Mouse (Mus musculus) midbrain, postnatal 0 days (tissue): ENCODE measurements around the gene Icam4. TPM values are rescaled to one million over a fixed set of nuclear protein-coding genes. Genes with fewer than 3 reads are reported as not detected.

Experiments used
- ATAC-seq: fragments of 200-750 bp; cut with Nextera tagmentation; 2 replicates; pipeline ENCODE4 v1.8.0; 2017; ENCODE audit warnings: moderate number of reproducible peaks, mild to moderate bottlenecking, moderate TSS enrichment, moderate library complexity; ENCODE audit not compliant: low FRiP score
- DNase-seq: peaks from one replicate; pipeline ENCODE4 v3.0.0-alpha.2; 2015; ENCODE audit warnings: low spot score
- H3K27ac ChIP-seq: fragments of 300-500 bp; sonication (generic); 2 replicates; pipeline ENCODE4 v1.5.1; 2014; ENCODE audit warnings: low read depth, mild to moderate bottlenecking, low read length, mixed read lengths
- H3K27me3 ChIP-seq: fragments of 300-500 bp; sonication (generic); 2 replicates; pipeline ENCODE4 v1.6.1; 2014; ENCODE audit warnings: low read length, control low read depth, mixed read lengths; ENCODE audit not compliant: insufficient read depth
- H3K36me3 ChIP-seq: fragments of 300-500 bp; sonication (generic); 2 replicates; pipeline ENCODE4 v1.6.1; 2014; ENCODE audit warnings: low read length, control low read depth, mixed read lengths; ENCODE audit not compliant: insufficient read depth
- H3K4me1 ChIP-seq: fragments of 300-500 bp; sonication (generic); 2 replicates; pipeline ENCODE4 v1.6.1; 2014; ENCODE audit warnings: mild to moderate bottlenecking, control low read depth, antibody characterized with exemption, low read length, mixed read lengths; ENCODE audit not compliant: insufficient read depth
- H3K4me2 ChIP-seq: fragments of 300-500 bp; sonication (generic); 2 replicates; pipeline ENCODE4 v1.6.1; 2014; ENCODE audit warnings: low read depth, mild to moderate bottlenecking, low read length, mixed read lengths; ENCODE audit not compliant: poor library complexity, severe bottlenecking
- H3K4me3 ChIP-seq: fragments of 300-500 bp; sonication (generic); 2 replicates; pipeline ENCODE4 v1.5.1; 2014; ENCODE audit warnings: low read depth, mild to moderate bottlenecking, low read length, moderate library complexity
- H3K9ac ChIP-seq: fragments of 300-500 bp; sonication (generic); replicated peaks from 2 replicates; pipeline ENCODE4 v1.6.1; 2014; ENCODE audit warnings: mild to moderate bottlenecking, low read length, moderate library complexity, mixed read lengths; ENCODE audit not compliant: poor library complexity, severe bottlenecking
- H3K9me3 ChIP-seq: fragments of 300-500 bp; sonication (generic); 2 replicates; pipeline ENCODE4 v1.6.1; 2016; ENCODE audit warnings: low read length, control low read depth
- CTCF ChIP-seq: IDR thresholded peaks from 2 replicates; pipeline ENCODE4 v1.5.1; 2016; ENCODE audit warnings: antibody characterized with exemption, mild to moderate bottlenecking
- WGBS: fragments of 180-500 bp; shearing (Covaris S2); extraction: QIAGEN DNeasy Blood & Tissue Kit; methylation state at CpG from one replicate; pipeline ENCODE4 v1.1.7; 2014; 5-methylcytosine and 5-hydroxymethylcytosine counted together
- polyA plus RNA-seq: library from polyadenylated mRNA; unstranded; fragments of >200 nt; fragmentation: Nextera tagmentation; extraction: Ambion mirVana; gene quantifications from 2 replicates; pipeline ENCODE4 v1.2.1, GENCODE M21; 2015
- total RNA-seq: library from RNA; depleted of rRNA; stranded (reverse); fragments of >200 nt; gene quantifications from 2 replicates; pipeline ENCODE4 v1.2.3, GENCODE M21; 2014

Icam4 gene
- total and polyA plus RNA-seq, 2 experiments from 2014 or later = 0.30 TPM; not detected in 1

- peaks cover 56% of the 10 kb centered on the region for H3K27me3 ChIP-seq
- H3K9me3 ChIP-seq = no peaks in the 10 kb centered on the region
- peak overlapping the region; percentile 17; the same call in 1 of the 2 replicates for H3K4me3 ChIP-seq
- H3K27ac ChIP-seq = no peak overlapping the region
- no peaks in the 10 kb centered on the region for H3K36me3 ChIP-seq
- 18% methylated on average over 9 of the region's 9 CpGs for WGBS
- H3K4me1 ChIP-seq = peaks cover 33% of the 10 kb centered on the region; the same call in 1 of the 2 replicates
- ATAC-seq (no peak), DNase-seq (no peak)
- H3K4me2 ChIP-seq = peak overlapping the region; percentile 58
- H3K9ac ChIP-seq = peak overlapping the region; percentile 36; the same call in 1 of the 2 replicates
- no peak for TF ChIP-seq CTCF
Observed at GRCm38 (mm10) chr9:21035586-21035985, 6.4 kb downstream of the Icam4 start.

GRCm38 (mm10) chr9:21036161-21036560 is 7.0 kb downstream of the Icam4 start:
- DNase-seq = no peak
- no peak overlapping the region for H3K27ac ChIP-seq
- H3K4me1 ChIP-seq = peaks cover 33% of the 10 kb centered on the region; the same call in 1 of the 2 replicates
- H3K27me3 ChIP-seq = peaks cover 56% of the 10 kb centered on the region
- H3K4me2 ChIP-seq = peak overlapping the region; percentile 58
- TF ChIP-seq CTCF = no peak
- ATAC-seq = no peak
- H3K4me3 ChIP-seq = peak overlapping the region; percentile 42
- H3K9ac ChIP-seq = no peak overlapping the region
- 14% methylated on average over 20 of the region's 20 CpGs for WGBS
- no peaks in the 10 kb centered on the region for H3K9me3 ChIP-seq
- H3K36me3 ChIP-seq = no peaks in the 10 kb centered on the region

- no peaks in the 10 kb centered on the region for H3K9me3 ChIP-seq
- 3% methylated on average over 22 of the region's 22 CpGs for WGBS
- DNase-seq (no peak), ATAC-seq (no peak)
- peak overlapping the region; percentile 58 for H3K4me2 ChIP-seq
- no peak; the same call in 1 of the 2 replicates for TF ChIP-seq CTCF
- H3K36me3 ChIP-seq = no peaks in the 10 kb centered on the region
- H3K9ac ChIP-seq = peak overlapping the region; percentile 24; the same call in 1 of the 2 replicates
- H3K4me3 ChIP-seq = peak overlapping the region; percentile 42
- H3K27me3 ChIP-seq = peaks cover 56% of the 10 kb centered on the region
- H3K27ac ChIP-seq = no peak overlapping the region
- H3K4me1 ChIP-seq = peaks cover 33% of the 10 kb centered on the region; the same call in 1 of the 2 replicates
Observed at GRCm38 (mm10) chr9:21036666-21037065, 7.5 kb downstream of the Icam4 start.

GRCm38 (mm10) chr9:21037481-21037891 is 8.3 kb downstream of the Icam4 start:
- Histone ChIP-seq H3K9me3 (no peaks in the 10 kb centered on the region), H3K27me3 (peaks cover 52% of the 10 kb centered on the region), H3K27ac (no peak overlapping the region), H3K36me3 (no peaks in the 10 kb centered on the region), H3K4me3 (peak overlapping the region; percentile 42), H3K9ac (peak overlapping the region; percentile 63), H3K4me1 (peaks cover 33% of the 10 kb centered on the region; the same call in 1 of the 2 replicates), H3K4me2 (peak overlapping the region; percentile 58)
- WGBS = under 1% methylated on average over 29 of the region's 31 CpGs
- DNase-seq = peak; percentile 61
- ATAC-seq = peak; percentile 77; the same call in 1 of the 2 replicates
- 0 out of 2 replicates have a peak, but pooled peaks have one; percentile 21 for TF ChIP-seq CTCF

GRCm38 (mm10) chr9:21039779-21040178 is 10.6 kb downstream of the Icam4 start:
- TF ChIP-seq CTCF = no peak
- Histone ChIP-seq H3K9ac (no peak overlapping the region), H3K9me3 (no peaks in the 10 kb centered on the region), H3K36me3 (no peaks in the 10 kb centered on the region), H3K4me3 (no peak overlapping the region), H3K4me2 (no peak overlapping the region), H3K27ac (no peak overlapping the region), H3K4me1 (peaks cover 22% of the 10 kb centered on the region; the same call in 1 of the 2 replicates), H3K27me3 (peaks cover 31% of the 10 kb centered on the region)
- no peak for DNase-seq
- ATAC-seq = no peak
- 66% methylated on average over 3 of the region's 3 CpGs for WGBS

- 56% methylated on average over 4 of the region's 4 CpGs for WGBS
- no peaks in the 10 kb centered on the region for H3K9me3 ChIP-seq
- no peak overlapping the region for H3K4me2 ChIP-seq
- ATAC-seq (no peak), DNase-seq (no peak)
- no peak overlapping the region for H3K4me3 ChIP-seq
- TF ChIP-seq CTCF = no peak
- H3K27me3 ChIP-seq = peaks cover 16% of the 10 kb centered on the region
- H3K27ac ChIP-seq = no peak overlapping the region
- H3K36me3 ChIP-seq = no peaks in the 10 kb centered on the region
- no peak overlapping the region for H3K9ac ChIP-seq
- H3K4me1 ChIP-seq = peaks cover 14% of the 10 kb centered on the region; the same call in 1 of the 2 replicates
Observed at GRCm38 (mm10) chr9:21041308-21041707, 12.1 kb downstream of the Icam4 start.
